Mouse (Mus musculus): Measurements from ENCODE around the gene Enox1.

DNA sequence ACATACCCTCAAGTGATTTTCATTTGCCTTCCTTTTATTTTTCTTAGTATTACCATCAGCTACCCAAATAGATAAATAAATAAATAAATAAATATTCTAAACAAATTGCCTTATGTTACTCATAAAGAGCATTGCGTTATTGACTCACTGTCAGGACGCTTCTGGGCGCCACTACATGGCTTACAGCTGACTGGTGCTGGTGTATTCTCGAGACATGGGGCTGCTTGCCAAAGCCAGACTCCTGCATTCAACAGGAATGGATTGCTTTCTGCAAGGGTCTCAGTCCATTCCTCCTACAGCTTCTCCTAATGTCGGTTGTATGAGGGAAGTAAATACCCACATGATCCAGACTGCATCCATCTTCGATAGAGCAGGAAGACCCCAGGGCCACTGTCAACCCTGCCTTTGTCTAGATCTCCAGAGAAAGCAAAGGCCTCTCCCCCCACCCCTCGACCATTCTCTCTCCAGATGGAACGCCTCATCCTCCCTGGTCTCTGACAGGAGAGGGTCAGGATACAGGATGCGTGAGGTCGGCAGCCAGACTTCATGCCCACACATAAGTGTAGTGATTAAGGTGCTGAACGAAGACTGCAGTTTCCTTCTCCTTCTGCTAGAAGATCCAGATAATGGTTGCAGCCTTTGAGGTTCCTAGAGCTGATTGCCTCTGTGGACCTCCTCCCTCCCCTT, 318.7 kb downstream of the Enox1 start:
- TF ChIP-seq POLR2A (IDR thresholded peaks at IDR 0.05; ENCODE audit: low read depth, low read length): no peak
- TF ChIP-seq CTCF (conservative IDR thresholded peaks at IDR 0.05; ENCODE audit: insufficient read depth, insufficient read length, low read depth, low read length): no peak

All from kidney, adult 2 months (tissue).